Mouse (Mus musculus): Measurements from ENCODE around the gene Fndc3b.

Gene Fndc3b

DNA sequence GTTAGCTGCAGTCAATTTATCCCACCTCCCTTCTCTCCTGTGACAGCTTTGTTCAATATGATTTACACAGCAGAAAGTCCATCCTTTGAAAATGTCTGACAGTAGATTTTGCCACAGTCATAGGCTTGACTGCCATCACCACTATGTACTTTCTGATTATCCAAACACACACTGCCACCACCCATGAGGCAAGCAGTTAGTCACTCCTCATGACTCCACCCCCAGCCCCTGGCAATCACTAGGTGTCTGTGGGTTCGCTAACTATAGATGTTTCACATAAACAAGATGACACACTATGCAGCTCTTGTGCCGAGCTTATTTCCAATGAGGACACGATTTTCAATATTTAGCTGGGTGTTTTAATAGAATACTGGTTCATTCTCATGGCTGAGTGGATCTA is 160.1 kb downstream of the Fndc3b start:
- DNase-seq: no peak

DNA sequence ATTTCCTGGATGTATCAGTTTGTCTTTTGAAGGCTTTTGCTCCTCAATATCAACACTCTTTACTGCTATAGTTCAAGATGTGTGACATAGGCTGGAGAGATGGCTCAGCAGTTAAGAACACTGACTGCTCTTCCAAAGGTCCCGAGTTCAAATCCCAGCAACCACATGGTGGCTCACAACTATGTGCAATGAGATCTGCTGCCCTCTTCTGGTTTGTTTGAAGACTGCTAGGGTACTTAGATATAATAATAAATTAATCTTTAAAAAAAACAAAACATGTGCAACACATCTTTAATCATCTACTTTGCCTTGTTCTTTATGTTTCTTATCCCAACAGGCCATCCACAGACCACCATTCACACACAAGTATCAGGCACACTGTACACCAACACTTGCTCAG is 160.7 kb downstream of the Fndc3b start:
- DNase-seq: no peak

GRCm38 (mm10) chr3:27545651-27546050 is 165.5 kb downstream of the Fndc3b start:
- no peak for DNase-seq

GRCm38 (mm10) chr3:27544061-27544460 is 167.0 kb downstream of the Fndc3b start:
- DNase-seq: no peak

GRCm38 (mm10) chr3:27541841-27542240 is 169.3 kb downstream of the Fndc3b start:
- no peak for DNase-seq

DNA sequence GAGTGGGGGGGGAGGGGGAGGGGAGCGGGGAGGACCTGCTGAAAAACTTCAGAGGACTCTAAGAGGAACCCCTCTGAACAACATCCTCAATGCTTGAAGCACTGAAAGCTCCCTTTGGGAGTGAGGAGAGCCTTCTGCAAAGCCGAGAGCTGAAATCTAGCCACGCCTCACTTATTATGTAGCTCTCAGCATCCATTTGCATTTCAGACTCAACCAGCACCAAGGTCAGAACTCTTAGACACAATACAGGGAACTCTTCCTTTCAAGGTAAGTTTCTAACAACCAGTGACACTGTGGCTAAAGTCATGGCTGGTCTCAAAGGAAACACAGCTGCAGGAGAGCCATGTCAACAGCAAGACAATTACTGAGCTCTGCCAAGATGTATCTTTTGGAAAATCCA is 169.9 kb downstream of the Fndc3b start:
- DNase-seq: no peak

GRCm38 (mm10) chr3:27534208-27534607 is 176.9 kb downstream of the Fndc3b start:
- DNase-seq: no peak

GRCm38 (mm10) chr3:27533721-27534120 is 177.4 kb downstream of the Fndc3b start:
- no peak for DNase-seq

GRCm38 (mm10) chr3:27531993-27532392 is 179.1 kb downstream of the Fndc3b start:
- no peak for DNase-seq

- DNase-seq: no peak
Measured at GRCm38 (mm10) chr3:27530370-27530769, 180.7 kb downstream of the Fndc3b start.

DNA sequence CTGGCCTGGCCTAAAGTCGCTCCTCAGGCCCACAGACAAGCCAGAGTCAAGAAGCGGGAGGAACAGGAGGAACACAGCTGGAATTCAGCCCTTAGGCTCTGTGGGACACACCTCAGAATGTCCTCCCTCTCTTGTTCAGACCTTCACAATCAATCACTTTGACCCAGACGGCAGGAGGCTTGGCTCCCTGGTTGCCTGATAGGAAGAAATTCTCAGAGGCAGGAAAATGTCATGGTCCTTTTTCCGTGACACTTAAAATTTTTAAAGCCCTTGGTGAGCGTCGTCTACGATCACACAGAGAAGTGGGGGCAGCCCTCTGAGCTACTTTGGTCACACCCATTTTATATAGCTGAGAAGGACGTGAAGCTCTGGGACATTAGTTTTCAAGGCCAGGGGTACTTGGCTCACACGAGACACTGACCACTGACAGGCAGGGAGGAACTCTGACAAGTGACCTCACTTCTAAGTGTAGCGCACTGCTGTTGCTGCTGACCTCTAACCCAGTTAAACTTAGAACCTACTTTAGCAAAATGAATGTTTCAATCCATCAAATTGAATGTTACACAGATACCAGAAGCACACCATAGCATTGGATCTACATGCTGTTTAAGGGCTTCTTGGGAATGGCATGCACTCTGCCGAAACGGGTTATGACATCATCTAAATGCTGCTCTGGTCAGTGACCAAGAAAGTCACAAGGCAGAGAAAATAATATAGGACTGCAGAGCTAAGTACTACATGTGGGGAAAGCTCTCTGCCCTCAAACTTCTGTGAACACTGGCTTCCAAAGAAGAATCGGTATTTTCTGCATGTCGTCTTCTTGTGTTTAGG is 181.7 kb downstream of the Fndc3b start:
- DNase-seq: no peak

DNA sequence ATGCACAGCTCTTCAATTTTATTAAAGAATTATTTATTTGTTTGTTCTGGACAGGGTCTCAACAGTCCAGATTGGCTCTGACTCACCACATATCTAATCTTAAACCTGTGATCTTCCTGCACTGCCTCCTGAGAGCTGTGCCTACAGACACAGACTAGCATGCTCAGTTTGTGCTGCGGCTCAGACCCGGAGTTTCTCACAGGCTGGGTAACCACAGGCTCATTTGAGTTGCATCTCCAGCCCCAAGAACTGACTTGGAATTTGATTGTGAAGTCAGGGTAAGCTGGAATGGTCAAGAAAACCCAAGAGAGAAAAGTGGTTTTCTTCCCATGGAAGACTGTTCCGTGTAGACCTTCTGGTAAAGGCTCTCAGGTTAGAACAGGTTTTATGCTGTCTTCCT is 184.1 kb downstream of the Fndc3b start:
- DNase-seq: no peak

GRCm38 (mm10) chr3:27523176-27523936 is 187.8 kb downstream of the Fndc3b start:
- no peak for DNase-seq

DNA sequence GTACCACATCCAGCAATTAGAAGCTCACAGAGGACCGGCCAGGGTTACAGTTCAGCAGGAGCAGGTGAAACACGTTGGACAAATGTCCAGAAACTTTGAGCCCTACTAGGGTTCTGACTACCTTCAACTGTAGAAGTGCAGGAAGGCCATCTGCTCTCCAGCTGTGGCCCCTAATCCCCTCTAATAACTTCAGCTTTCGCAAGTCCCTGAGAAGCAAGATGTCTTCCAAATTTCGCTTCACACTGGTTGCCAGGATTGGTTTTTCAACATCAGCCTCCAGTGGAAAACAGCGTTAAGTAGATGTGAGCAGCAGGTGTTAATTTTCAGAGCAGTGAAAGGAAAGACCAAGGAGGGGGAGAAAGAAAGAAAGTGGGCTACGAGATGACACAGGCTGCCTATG is 190.7 kb downstream of the Fndc3b start:
- DNase-seq: no peak

DNA sequence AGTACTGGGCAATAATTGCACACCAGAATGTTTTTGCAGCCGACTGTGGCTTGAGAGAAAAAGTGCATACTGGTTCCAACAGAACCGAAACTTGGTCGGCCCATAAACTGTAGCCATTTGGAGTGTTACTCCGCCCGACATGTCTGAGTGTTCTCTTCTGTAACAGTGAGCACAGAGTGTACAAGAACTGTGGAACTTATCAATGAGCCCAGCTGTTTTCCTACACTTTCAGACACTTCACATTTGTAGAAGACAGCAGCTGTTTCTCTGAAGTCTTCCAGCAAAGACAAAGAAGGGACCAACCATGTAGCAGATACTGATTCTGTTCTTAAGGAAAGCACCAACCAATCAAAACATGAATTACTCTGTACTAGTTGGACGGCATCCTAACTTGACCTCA is 191.6 kb downstream of the Fndc3b start:
- no peak for DNase-seq

GRCm38 (mm10) chr3:27518935-27519334 is 192.2 kb downstream of the Fndc3b start:
- DNase-seq: peak; percentile 18 to 48

- peak; percentile 37 to 59 for DNase-seq
Measured at GRCm38 (mm10) chr3:27516536-27516935, 194.6 kb downstream of the Fndc3b start.

- DNase-seq: no peak
Measured at GRCm38 (mm10) chr3:27511765-27512164, 199.3 kb downstream of the Fndc3b start.

- no peak for DNase-seq
Measured at GRCm38 (mm10) chr3:27506886-27507285, 204.2 kb downstream of the Fndc3b start.

DNA sequence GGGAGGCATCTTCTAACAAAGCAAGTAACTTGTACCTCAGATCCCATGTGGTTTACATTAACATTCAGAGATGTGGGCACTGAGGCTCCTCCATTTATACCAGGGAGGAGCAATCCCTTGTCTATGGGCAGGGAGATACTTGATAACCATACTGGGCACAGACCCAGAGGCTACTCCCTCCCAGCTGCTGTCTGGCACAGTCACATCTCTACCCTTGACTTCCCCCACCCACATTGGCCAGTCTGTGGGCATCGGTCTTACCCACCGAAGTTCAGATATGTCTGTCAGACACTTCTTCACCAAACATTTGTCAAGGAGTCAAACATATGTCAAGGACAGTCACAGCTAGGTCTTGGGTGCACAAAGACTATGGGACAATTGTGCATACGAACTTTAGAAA is 205.5 kb downstream of the Fndc3b start:
- DNase-seq: no peak

- peak in 1 of 2 experiments; percentile 19 for DNase-seq
Measured at GRCm38 (mm10) chr3:27503279-27504038, 207.6 kb downstream of the Fndc3b start.

- no peak for DNase-seq
Measured at GRCm38 (mm10) chr3:27495296-27496073, 215.6 kb downstream of the Fndc3b start.

- no peak for DNase-seq
Measured at GRCm38 (mm10) chr3:27494698-27495097, 216.4 kb downstream of the Fndc3b start.

Measured in kidney, postnatal 4 days (tissue).